Mouse (Mus musculus): ENCODE measurements around the gene Zdhhc6. TPM values are rescaled to one million over a fixed set of nuclear protein-coding genes. Genes with fewer than 3 reads are reported as not detected.

Zdhhc6 gene
- total RNA-seq, 1 experiment = 56.8 TPM

DNA sequence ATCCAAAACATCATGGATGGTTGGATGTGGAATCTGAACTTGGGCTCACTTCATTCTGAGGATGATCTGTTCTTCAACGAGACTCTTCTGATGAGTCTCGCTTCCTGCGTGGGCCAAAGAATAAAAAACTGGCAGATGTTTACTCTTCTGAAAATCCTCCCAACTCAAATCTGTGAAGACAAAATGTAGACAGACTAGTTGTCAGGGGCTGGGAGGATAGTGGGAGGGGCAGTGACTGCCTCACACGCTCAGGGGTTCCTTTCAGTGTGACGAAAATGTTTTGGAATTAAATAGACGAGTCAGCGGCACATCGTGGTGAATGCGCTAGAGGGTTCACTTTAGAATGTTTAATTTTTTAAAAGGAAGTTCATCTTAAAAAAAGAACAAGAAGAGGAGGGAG is 59.7 kb downstream of the Zdhhc6 start:
- Histone ChIP-seq H3K9ac (ENCODE audit: insufficient read depth, low read depth, low read length, poor library complexity, severe bottlenecking) (no peak overlapping the region), H3K4me1 (ENCODE audit: control insufficient read depth in 2 of 2, insufficient read depth in 2 of 2, low read length in 2 of 2, poor library complexity in 1 of 2) (peaks cover 0 to 16% of the 10 kb centered on the region in 2 experiments; a peak in 3 of 4 replicates), H3K4me3 (ENCODE audit: insufficient read depth in 1 of 2, low read depth in 1 of 2, low read length in 2 of 2, poor library complexity in 1 of 2, severe bottlenecking in 1 of 2) (no peak overlapping the region), H3K9me3 (ENCODE audit: control insufficient read depth, insufficient read depth, low read depth, low read length) (no peaks in the 10 kb centered on the region), H3K27ac (ENCODE audit: insufficient read depth, low read depth, low read length, poor library complexity, severe bottlenecking) (no peak overlapping the region), H3K36me3 (ENCODE audit: control insufficient read depth, insufficient read depth, low read length, poor library complexity, severe bottlenecking) (no peaks in the 10 kb centered on the region)
- TF ChIP-seq HCFC1 (IDR thresholded peaks at IDR 0.05; ENCODE audit: borderline replicate concordance, insufficient read depth, low read length) (no peak), ZNF384 (IDR thresholded peaks at IDR 0.05; ENCODE audit: low read depth, low read length) (no peak), CHD2 (IDR thresholded peaks at IDR 0.05; ENCODE audit: low read depth, low read length) (no peak)
- no peak for DNase-seq (ENCODE audit: low read depth, low spot score)
- in situ Hi-C loops (cut with MboI; ENCODE audit: low sequenced_read_pairs in 2 of 2, unreplicated experiment in 2 of 2) = no loop called here

DNA sequence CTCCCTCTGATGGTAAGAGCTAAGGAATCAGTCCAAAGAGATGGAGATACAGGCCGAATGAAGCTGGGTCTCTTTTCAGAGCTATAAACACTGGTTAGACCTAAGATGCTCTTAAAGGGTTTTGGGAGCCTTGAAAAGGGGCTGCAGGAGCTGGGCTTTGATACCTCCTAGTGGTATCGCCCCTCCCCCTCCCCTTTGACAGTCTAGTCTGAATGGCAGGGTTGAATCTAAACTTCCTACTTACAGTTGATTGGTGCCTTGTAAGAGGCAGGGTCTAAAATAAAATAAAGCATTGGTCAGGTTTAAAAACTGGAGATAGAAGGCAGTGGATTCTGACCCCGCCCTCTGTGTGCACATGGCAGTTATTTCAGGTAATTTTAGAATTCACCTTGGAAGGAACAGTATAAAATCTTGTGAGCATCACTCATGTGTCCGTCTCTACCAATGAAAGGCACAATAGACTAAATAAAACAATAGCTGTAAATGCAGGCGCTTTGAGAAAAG is 61.3 kb downstream of the Zdhhc6 start:
- Histone ChIP-seq H3K4me1 (ENCODE audit: control insufficient read depth in 2 of 2, insufficient read depth in 2 of 2, low read length in 2 of 2, poor library complexity in 1 of 2) (peaks cover 0 to 16% of the 10 kb centered on the region in 2 experiments; a peak in 2 of 4 replicates), H3K27ac (ENCODE audit: insufficient read depth, low read depth, low read length, poor library complexity, severe bottlenecking) (peak overlapping the region; percentile 52; the same call in 1 of the 2 replicates), H3K4me3 (ENCODE audit: insufficient read depth in 1 of 2, low read depth in 1 of 2, low read length in 2 of 2, poor library complexity in 1 of 2, severe bottlenecking in 1 of 2) (peak overlapping the region; percentile 62 to 72; a peak in 3 of 4 replicates), H3K9me3 (ENCODE audit: control insufficient read depth, insufficient read depth, low read depth, low read length) (no peaks in the 10 kb centered on the region), H3K36me3 (ENCODE audit: control insufficient read depth, insufficient read depth, low read length, poor library complexity, severe bottlenecking) (no peaks in the 10 kb centered on the region), H3K9ac (ENCODE audit: insufficient read depth, low read depth, low read length, poor library complexity, severe bottlenecking) (peak overlapping the region; percentile 76; the same call in 1 of the 2 replicates)
- peak; percentile 46 for DNase-seq (ENCODE audit: low read depth, low spot score)
- in situ Hi-C loops (cut with MboI; ENCODE audit: low sequenced_read_pairs in 2 of 2, unreplicated experiment in 2 of 2) = no loop called here
- TF ChIP-seq MAFK (IDR thresholded peaks at IDR 0.05; ENCODE audit: insufficient read depth, low read depth, low read length) = no peak
- no peak for TF ChIP-seq HCFC1 (IDR thresholded peaks at IDR 0.05; ENCODE audit: borderline replicate concordance, insufficient read depth, low read length)
- no peak for TF ChIP-seq ZNF384 (IDR thresholded peaks at IDR 0.05; ENCODE audit: low read depth, low read length)
- no peak for TF ChIP-seq CHD2 (IDR thresholded peaks at IDR 0.05; ENCODE audit: low read depth, low read length)
- TF ChIP-seq ZC3H11A (IDR thresholded peaks at IDR 0.05; ENCODE audit: borderline replicate concordance, low read depth, low read length) = no peak

DNA sequence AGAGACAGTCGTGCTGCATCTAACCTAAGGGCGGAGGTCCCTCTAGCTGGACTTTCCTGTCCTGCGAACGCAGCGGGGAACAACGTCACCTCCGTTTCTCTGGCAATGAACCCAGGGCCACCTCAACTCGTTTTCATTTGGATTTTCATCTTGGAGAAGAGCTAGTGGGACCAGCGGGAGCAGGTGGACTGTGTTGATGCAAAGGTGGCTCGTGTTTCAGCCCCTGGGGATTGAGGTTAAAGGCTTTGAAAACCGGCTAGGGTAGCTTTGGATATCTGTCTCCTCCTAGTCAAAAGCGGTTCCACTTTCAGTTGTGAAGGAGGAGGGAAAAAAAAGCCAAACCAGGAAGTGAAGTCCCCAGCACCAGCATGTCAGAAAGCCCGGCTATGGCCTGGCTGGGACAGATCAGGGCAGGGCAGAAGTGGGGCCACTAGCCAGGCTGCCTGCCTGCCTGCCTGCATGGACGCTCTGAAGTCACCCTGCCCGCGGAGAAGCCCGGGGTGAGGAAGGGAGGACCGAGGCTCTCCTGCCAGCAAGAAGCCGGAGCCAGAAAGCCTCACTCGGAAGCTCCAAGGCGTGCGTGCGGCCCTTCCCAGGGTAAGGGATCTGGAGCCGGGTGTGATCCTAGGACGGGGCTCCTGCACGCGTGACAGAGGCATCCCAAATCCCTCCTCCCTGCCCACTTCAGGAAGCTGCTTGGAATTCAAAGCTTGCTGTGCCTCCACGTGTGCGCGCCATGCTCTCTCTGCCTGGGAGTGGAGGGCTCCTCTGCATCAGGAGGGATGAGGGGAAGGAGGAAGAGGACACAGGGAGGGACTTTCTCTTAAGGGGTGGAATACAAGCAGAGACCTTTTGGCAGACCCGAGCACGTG is 62.0 kb downstream of the Zdhhc6 start:
- Histone ChIP-seq H3K4me3 (ENCODE audit: insufficient read depth in 1 of 2, low read depth in 1 of 2, low read length in 2 of 2, poor library complexity in 1 of 2, severe bottlenecking in 1 of 2) (peak overlapping the region; percentile 62 to 72), H3K4me1 (ENCODE audit: control insufficient read depth in 2 of 2, insufficient read depth in 2 of 2, low read length in 2 of 2, poor library complexity in 1 of 2) (peaks cover 0 to 16% of the 10 kb centered on the region in 2 experiments; a peak in 2 of 4 replicates), H3K27ac (ENCODE audit: insufficient read depth, low read depth, low read length, poor library complexity, severe bottlenecking) (peak overlapping the region; percentile 52), H3K36me3 (ENCODE audit: control insufficient read depth, insufficient read depth, low read length, poor library complexity, severe bottlenecking) (no peaks in the 10 kb centered on the region), H3K9me3 (ENCODE audit: control insufficient read depth, insufficient read depth, low read depth, low read length) (no peaks in the 10 kb centered on the region), H3K9ac (ENCODE audit: insufficient read depth, low read depth, low read length, poor library complexity, severe bottlenecking) (peak overlapping the region; percentile 76)
- DNase-seq (ENCODE audit: low read depth, low spot score) = no peak
- TF ChIP-seq HCFC1 (IDR thresholded peaks at IDR 0.05; ENCODE audit: borderline replicate concordance, insufficient read depth, low read length) (no peak), MAFK (IDR thresholded peaks at IDR 0.05; ENCODE audit: insufficient read depth, low read depth, low read length) (no peak), CHD2 (IDR thresholded peaks at IDR 0.05; ENCODE audit: low read depth, low read length) (no peak), ZNF384 (IDR thresholded peaks at IDR 0.05; ENCODE audit: low read depth, low read length) (no peak), ZC3H11A (IDR thresholded peaks at IDR 0.05; ENCODE audit: borderline replicate concordance, low read depth, low read length) (no peak)
- in situ Hi-C loops (cut with MboI; ENCODE audit: low sequenced_read_pairs in 2 of 2, unreplicated experiment in 2 of 2) = no loop called here

DNA sequence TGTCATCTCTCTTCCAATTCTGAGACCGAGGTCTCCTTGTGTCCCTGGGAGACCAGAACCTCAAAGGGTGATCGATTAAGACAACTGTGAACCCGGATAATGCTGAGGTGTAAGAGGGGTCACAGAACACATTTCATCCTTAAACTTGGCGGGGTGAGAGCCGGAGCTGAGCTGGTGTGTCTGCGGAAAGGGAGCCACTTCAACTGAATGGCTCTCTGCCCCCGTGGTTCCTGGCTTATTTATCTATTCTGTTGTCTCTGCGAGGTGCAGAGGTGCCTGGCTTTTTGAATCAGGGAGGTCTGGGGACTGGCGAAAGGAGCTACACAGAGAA is 62.6 kb downstream of the Zdhhc6 start:
- Histone ChIP-seq H3K36me3 (ENCODE audit: control insufficient read depth, insufficient read depth, low read length, poor library complexity, severe bottlenecking) (no peaks in the 10 kb centered on the region), H3K4me1 (ENCODE audit: control insufficient read depth in 2 of 2, insufficient read depth in 2 of 2, low read length in 2 of 2, poor library complexity in 1 of 2) (peaks cover 0 to 16% of the 10 kb centered on the region in 2 experiments; a peak in 2 of 4 replicates), H3K4me3 (ENCODE audit: insufficient read depth in 1 of 2, low read depth in 1 of 2, low read length in 2 of 2, poor library complexity in 1 of 2, severe bottlenecking in 1 of 2) (peak overlapping the region; percentile 62 to 72), H3K9me3 (ENCODE audit: control insufficient read depth, insufficient read depth, low read depth, low read length) (no peaks in the 10 kb centered on the region), H3K9ac (ENCODE audit: insufficient read depth, low read depth, low read length, poor library complexity, severe bottlenecking) (peak overlapping the region; percentile 17; the same call in 1 of the 2 replicates), H3K27ac (ENCODE audit: insufficient read depth, low read depth, low read length, poor library complexity, severe bottlenecking) (no peak overlapping the region)
- in situ Hi-C loops (cut with MboI; ENCODE audit: low sequenced_read_pairs in 2 of 2, unreplicated experiment in 2 of 2) = no loop called here
- DNase-seq (ENCODE audit: low read depth, low spot score) = no peak
- TF ChIP-seq MAFK (IDR thresholded peaks at IDR 0.05; ENCODE audit: insufficient read depth, low read depth, low read length) (no peak), ZNF384 (IDR thresholded peaks at IDR 0.05; ENCODE audit: low read depth, low read length) (no peak), HCFC1 (IDR thresholded peaks at IDR 0.05; ENCODE audit: borderline replicate concordance, insufficient read depth, low read length) (no peak), ZC3H11A (IDR thresholded peaks at IDR 0.05; ENCODE audit: borderline replicate concordance, low read depth, low read length) (no peak), CHD2 (IDR thresholded peaks at IDR 0.05; ENCODE audit: low read depth, low read length) (no peak)

Measured in ES-E14 (cell line).